Mouse (Mus musculus) ovary, postnatal 36 days (tissue): ENCODE results near the gene Sgcd.

ENCODE experiments used
- DNase-seq: peaks from one replicate; pipeline ENCODE4 v3.0.0; 2022; ENCODE audit warnings: low spot score, mixed read lengths

Gene Sgcd

DNA sequence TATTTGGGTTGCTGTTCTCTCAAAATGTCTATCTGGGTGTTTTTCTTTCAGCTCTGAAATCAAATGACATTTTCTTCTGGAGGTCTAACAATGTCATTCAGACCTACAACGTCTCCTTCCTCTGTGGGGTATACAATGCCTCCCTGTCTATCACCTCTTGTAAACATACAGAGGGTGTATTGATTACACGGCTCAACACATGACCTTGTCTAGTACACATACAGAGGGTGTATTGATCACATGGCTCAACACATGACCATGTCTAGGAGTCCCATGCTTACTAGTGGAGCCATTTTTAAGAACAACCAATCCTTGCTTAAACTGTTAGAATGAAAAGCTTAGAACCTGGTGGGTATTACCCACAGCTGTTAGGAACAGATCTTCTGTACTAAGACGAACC is 858.3 kb downstream of the Sgcd start:
- no peak for DNase-seq

DNA sequence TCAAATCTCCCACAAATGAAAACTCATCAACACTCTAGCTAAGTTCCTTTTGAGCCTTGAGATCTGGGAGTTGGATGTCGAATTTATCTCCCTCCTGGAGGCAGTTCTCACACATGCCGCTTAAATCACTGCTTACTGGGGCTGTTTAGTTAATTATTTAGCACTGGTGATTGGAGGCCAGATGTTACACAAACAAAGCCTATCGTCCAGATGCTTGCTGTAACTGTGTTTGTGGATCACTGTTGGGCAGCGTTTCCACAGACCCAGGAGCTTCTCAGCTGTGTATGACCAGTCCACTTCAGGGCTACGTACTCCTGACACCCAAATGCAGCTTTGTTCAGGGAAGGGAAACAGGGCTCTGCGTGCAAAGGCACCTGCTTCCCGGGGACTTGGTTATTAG is 858.8 kb downstream of the Sgcd start:
- DNase-seq, result no peak

DNA sequence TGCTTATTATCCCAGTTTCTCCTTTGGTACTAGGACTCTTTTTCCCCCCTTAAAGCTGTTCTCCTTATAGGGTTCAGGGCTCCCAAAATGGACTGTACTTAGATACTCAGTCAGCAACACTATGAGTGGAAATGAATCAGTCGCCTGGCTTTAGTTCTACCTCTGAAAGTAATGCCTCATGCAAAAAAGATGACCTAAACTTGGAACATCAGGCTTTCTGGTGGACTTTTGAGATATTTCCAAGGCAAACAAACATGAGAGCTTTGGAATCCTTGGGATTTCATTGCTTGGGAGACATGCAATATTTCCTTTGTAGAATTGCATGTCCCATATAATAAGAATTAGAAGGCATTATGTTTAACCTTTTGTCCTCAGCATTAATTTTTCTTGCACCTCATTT is 859.6 kb downstream of the Sgcd start:
- no peak for DNase-seq

DNA sequence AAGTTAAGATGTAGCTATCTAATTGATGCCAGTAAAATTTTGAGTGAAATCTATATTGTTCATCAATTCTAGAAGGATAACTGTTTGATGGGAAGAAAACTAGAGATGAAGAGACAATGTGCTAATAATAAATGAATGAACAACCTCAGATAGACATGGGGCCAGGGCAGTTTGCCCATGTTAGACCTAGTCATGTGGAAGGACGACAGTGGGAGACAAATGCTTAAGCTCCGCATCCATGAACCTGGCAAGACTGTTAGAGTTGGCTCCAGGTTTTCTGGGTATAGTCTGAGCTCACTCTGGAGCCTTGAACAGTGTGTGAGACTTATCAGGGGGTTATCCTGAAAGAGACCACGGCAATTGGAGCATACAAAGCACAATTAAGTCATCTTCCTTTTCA is 860.4 kb downstream of the Sgcd start:
- DNase-seq, result no peak

DNA sequence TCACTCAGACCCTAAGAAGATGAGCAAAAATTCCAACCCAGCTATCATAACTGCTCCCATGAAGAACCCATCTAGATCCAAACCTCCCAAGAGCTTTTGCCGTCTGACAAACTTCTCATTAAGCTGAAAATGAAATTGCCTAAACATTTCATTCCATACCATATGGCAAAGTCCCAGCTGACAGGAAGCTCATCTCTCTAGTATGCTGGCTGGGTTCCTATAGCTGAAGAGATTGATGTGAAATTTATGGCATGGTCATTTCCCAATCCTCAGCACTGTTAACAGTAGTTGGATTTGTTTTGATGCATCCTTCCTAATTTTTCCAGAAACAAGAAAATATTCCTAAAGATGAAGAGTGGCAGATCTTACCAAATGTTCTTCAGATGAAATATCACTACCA is 867.9 kb downstream of the Sgcd start:
- no peak for DNase-seq

DNA sequence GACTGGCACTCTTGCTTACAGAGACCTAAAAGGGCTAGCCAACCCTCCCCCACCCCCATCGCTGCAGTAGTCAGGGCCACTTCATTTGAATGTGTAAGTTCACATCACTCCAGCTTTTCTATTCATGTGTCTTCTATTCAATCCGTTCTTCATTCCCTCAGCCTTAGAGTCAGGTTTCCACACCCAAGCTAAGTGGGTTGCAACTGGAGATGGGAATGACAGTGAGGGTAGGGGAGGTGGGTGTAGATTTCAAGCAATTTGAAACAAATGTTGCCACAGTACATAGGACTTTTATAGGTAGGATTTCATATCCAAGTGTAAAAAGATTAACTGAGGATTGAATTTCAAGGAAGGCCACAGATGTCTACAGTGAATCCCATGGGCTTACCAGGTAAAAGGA is 870.9 kb downstream of the Sgcd start:
- DNase-seq, result no peak

DNA sequence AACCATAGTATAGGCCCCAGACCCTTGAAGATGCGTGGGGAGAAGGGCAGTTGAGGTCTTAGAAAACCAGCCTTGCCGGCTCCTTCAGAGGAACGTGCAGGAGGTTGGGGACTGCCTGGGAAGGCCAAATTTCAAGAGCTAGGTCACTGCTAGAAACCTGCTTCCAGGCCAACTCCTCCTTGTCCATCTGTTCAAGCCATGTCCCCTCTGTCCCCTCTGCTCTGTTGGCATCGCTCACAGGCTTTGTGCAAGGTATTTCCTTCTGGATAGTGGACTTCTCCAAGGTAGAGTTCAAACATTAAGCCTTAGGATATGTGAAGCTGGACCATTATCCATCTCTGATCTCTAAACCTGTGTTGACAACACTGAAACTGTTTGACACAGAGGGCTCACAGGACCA is 874.4 kb downstream of the Sgcd start:
- no peak for DNase-seq

DNA sequence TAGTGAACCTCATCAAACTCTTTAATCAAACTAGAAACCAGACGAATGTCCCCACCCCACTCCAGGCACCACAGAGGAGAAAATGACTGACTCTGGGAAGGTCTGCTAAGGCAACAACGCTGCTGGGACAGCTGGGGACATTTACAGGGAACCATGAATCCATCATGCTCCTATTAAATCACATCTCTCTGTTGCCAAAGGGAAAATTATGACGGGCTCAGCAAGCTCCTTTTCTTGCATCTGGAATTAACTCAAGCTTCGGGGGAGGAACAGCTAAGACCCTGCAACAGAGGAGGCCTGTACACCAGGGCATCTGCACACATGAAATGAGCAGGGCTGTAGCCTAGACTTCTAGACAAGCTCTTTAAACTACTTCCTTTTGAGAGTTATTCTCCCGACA is 875.7 kb downstream of the Sgcd start:
- no peak for DNase-seq

DNA sequence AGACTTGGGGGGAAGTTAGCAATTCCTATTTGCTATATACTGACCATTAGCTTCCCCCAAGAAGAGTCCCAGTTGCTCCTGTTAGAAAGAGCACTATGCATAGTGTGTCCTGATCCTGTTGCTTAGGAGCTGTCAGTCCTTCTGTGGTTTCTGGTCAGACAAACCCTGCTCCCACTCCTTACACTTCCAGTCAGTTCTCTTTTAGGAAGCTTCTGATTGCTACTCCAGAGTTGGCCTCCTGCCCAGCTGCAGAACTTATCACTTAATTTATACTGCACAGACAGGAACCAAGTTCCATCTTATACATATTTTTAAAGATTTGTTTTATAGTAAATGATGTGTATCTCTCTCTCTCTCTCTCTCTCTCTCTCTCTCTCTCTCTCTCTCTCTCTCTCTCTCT is 878.5 kb downstream of the Sgcd start:
- no peak for DNase-seq

DNA sequence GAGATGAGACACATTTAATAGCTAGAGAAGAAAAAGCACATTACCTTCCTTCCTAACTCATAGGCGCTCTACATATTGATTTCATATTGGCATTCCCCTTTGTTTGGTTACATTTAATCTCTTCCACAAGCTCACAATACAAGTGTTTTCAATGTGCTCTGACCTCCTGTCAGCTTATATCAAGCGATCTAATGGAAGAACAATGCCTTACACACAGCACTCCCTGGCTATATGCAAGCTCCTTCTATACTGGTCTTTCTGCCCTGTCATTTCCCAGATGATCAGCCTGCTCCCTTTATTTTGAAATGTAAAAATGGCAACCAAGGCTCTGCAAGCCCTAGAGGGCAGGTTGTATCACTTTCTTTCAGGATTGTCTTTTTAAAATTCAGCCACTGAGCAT is 881.1 kb downstream of the Sgcd start:
- DNase-seq, result no peak

DNA sequence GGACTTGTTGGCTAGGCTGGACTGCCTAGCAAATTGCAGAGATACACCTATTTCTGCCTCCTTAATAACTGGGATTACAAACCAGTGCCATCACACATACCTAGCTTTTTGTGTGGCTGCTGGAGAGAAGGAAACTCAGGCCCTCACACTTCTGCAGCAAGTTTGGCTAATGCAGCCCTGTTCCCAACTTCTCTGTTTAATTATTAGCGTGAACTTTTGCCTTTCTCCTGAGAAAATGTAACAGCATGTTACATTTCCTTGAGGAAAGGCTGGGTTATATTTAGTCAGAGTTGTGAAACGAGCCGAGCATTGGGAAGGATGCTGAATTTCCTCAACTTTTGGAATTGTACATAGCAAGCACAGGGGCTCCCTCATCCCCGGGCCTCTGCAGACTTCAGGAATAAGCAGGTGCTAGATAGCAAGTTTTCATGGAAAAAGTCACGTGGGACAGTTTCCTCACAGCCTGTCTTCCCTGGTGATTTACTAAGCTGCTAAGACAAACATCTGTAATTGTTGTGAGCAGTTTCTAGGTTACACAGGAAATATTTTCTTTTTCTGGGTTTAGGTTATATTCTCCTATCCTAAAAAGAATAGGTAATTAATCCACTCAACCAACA is 895.4 kb downstream of the Sgcd start:
- no peak for DNase-seq

DNA sequence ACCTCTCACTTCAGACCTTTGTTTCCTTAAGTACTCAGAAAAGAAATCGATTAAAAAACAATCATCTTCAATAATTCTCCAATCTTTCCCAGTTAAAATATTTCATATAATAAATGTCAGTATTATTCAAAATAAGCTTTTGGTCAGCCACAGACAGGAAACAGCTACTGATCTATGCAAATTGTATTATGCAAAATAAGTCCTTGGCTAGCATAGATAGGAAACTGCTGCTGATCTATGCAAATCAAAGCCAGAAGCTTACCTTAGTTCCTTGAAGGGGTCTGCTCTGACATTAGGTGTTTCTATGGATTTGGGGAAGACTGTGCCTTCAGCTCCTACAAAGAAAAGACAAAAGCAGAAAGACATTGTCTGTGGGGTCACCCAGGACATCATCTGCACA is 906.3 kb downstream of the Sgcd start:
- DNase-seq, result no peak

DNA sequence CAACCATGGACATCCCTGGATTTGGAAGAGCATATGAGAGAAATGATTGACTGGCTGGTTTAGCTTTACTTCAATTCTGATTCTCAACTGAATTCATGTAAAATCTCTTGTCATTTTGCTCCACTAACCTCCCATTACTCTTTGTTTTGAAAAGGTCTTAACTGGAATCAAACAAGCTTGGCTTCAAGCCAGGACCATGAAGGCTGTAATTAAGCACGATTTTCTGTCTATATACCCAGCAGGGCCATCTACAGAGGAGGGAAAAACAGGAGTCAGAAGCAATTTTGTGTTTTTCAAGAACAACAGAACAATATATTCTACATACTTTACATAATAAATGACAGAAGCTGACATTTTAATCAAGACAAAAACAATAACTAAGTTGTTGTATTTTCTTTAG is 915.2 kb downstream of the Sgcd start:
- DNase-seq, result no peak

DNA sequence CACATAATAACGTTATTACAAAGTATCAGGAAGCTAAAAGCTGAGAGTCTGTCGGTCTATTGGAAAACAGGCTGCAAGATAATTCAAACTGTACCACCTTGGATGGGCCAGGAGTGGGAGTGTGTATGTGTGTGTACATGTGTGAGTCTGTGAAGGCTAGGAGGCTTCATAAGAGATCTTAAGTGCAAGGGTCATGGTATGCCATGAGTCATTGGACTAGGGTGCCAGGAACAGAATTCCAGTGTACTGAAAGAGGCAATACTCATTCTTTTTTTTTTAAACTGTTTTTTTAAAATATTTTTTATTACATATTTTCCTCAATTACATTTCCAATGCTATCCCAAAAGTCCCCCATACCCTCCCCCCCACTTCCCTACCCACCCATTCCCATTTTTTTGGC is 917.6 kb downstream of the Sgcd start:
- no peak for DNase-seq

DNA sequence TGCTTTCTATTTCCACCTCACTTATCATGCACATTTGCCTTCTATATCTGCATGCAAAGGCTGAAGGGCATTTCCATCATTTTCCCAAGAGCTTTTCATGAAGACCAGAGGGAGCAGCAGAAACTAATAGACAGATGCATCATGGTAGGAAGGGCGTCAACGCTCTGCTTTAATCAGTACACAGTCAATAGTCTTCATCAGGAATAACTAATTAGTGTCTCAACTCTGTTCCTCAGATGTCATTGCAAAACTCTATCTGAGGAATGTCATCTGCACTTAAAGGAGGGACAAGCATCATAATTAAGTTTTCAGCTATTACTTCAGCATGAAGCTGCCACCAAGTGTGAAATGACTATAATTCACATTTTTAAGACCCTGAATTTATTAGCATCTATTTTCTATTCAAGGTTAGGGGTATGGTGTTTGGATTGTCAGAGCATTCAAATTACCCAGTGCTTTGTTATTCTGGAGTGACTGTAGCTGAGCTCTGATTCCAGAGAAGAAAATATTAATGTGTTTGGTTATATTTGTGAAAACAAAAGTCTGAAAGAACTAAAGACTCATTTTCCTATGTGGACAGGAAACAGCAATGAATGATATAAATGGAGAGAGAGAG is 918.9 kb downstream of the Sgcd start:
- no peak for DNase-seq

DNA sequence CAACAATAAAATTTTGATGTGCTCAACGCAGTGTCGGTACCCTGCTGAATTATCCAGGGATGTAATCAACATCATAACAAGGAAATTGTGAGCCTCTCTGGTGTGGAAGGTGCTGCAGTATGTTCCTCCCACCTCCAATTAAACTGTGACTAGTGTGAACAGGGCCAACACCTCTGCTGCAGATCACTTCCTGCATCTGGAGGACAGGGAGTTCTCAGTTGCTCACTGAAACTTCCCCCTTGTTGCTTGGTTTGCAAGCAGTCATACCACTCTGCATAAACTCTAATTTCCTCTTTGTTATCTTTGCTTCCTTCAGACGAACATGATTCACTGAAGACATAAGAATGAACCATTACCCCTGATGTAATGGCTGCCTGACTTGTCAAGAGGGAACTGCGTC is 925.1 kb downstream of the Sgcd start:
- DNase-seq, result no peak

DNA sequence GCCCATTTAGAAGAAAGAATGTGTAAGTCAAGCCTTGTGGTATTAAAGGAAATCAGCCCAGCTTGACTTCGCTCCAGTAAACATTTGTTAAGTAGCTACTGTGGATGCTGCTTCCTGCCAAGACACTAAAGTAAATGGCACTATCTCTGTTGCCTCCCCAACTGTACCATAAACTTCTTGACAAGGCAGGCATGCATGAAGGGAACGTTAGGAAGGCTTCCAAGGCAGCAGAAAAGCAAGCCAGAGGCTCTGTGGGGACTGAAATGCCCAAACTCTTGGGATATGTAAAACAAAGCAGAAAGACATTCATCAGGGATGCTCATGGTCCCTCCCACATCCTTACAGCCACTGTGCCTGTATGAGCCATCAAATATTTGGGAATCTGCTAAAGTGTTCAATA is 938.4 kb downstream of the Sgcd start:
- DNase-seq, result no peak

DNA sequence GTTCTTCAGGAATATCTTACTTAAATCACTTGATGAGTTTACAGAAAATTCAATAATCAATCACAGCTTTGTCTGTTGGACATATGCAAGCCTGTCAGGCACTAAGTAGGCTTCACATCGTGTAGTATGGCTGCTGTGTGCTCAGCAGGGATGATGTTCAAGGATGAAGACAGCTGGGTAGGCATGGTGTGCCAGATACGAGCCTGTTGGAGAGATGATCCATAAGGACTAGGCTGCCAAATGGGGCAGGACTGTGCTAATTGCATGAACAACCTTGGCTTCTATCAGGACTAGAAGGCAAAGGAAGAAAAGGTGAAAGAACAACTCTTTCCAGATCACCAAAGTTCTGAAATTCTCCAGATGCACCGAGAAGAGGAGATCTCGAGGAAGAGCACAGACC is 939.0 kb downstream of the Sgcd start:
- DNase-seq, result no peak

DNA sequence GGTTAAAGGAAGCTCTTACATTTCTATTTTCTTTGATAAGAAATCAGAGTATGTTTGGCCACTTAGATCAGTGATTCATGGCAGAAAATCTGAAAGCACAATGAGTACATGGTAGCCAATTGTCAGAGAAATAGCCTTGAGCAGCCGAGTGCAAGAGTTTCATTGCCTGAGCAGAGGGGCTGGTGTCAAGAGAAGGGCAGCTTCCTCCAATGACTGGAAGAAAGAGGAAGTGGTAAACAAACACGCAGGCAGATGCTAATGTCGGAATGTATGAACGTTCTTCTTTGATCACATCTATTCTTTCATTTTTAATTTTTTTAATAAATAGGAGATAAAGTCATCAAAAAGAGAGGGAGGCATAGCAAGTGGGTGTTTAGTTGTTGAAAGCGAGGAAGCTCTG is 956.5 kb downstream of the Sgcd start:
- DNase-seq, result no peak

DNA sequence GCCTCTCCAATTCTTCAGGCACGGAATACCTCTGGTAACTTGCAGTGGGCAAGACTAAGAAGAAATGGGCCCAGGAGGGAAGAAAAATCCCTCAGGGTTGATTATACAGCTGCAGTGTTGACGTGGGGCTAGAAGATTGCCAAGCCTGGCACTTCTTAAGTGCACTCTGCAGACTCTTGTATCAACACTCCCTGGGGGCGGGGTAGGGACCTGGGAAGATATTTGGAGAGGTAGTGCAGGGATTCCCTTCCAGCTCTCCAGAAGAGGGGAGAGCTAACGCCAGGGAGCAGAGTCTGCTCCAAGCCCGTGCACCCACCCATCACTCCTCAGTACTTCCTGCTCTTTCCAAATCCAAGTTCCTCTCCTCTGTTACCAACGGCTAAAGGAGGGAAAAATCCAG is 967.9 kb downstream of the Sgcd start:
- no peak for DNase-seq

DNA sequence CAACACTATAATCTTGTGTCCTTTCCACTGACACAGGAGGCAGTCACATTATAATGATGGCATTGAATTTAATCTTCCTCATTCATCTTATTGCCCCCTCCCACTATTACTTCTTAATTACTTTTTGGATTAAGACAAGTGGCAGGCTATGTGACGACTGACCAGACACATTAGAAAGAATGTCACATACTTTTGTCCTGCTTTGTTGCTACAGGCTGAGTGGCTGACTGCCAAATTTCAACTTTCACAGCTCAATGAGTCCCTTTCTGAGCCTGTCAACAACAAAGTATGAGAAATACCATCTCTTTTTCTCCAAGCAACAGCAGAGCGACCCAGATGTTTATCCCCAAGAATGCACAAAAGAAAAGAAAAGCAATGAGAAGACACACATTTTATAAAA is 970.6 kb downstream of the Sgcd start:
- no peak for DNase-seq

DNA sequence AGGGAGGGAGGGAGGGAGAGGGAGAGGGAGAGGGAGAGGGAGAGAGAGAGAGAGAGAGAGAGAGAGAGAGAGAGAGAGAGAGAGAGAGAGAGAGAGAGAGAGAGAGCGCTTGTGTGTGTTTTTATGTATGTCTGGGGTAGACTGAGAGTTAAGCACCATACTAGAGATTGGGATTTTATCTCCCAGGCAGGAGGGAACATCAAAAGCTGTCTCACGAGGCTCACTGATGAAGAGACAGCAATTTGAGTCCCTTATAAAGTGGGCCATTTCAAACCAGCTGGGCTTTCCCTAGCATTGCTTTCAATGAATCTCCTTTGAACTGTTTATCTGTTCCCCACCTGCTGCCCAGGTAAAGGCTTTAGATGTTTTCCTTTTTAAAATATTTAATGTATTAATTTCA is 973.1 kb downstream of the Sgcd start:
- DNase-seq, result no peak

DNA sequence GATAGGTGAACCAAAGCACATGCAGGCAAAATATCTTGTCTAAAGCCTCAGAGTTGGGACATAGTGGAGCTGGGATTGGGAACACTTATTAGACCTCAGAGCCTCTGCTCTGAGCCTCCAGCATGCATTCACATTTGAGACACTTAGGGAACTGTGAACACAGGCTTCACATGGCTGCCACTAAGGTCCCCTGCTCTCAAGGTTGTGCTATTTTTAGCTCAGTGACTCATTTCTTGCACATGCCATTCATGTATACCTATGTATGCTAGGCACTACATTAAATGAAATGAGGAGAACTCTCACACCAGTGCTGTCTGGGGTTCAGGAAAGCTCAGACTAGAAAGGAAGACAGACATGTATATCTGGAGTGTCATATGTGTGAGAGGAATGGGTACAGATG is 974.5 kb downstream of the Sgcd start:
- DNase-seq, result no peak

DNA sequence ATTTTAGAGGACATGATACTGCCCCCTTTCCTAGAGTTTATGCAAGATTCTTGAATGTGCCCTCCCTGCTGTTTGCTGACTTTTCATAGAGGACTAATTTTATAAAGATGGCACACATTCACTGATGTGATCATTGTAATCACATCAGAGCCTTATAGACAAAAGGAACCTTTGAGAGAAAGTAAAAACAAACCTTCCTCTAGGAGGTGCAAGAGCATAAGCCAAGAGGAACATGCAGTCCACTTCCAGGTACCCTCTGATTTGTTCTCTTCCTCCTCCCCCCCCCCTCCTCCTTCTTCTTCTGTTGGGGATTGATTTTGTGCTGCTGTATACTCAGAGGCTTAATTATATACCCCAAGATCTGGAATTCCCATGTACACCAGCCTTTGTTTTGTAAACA is 978.6 kb downstream of the Sgcd start:
- DNase-seq, result no peak
